Mouse (Mus musculus) bone marrow macrophage, adult 2 months (primary cell): ENCODE measurements around the gene Ifnk.

Experiments
- CTCF ChIP-seq: IDR thresholded peaks from 2 replicates; pipeline ENCODE4 v1.5.1; 2012; ENCODE audit warnings: low read depth, mild to moderate bottlenecking, low read length, moderate library complexity
- POLR2A ChIP-seq: IDR thresholded peaks from 2 replicates; pipeline ENCODE4 v1.6.1; 2012; ENCODE audit warnings: mild to moderate bottlenecking, low read depth, low read length, borderline replicate concordance

DNA sequence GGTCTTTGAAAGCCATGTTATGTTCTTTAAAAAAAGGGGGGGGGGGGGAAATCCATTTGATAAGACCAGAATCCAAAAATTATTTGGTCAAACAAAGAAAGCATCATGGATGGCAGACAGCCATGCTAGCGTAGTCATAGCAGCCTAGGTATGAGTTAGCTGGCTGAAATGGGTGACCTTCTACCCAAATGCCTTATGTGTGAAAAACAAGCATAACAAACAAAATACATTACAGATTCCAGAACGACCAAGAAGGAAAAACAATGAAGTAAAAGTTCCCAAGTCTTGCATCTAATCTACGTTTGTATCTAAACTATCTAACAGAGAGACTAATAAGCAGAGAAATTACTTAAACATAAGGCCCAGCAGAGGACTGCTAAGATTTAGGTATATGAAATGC, 1.1 kb upstream of the Ifnk start:
- TF ChIP-seq POLR2A, result no peak
- no peak for TF ChIP-seq CTCF
